Mouse (Mus musculus): Measurements from ENCODE around the gene Ntrk2.

Gene Ntrk2

GRCm38 (mm10) chr13:59030574-59030973 is 224.2 kb downstream of the Ntrk2 start:
- no peak for DNase-seq (ENCODE audit: low read depth, low spot score)

GRCm38 (mm10) chr13:59040156-59040915 is 234.0 kb downstream of the Ntrk2 start:
- no peak for DNase-seq (ENCODE audit: low read depth, low spot score)

- DNase-seq (ENCODE audit: low read depth, low spot score), result no peak
Observed at GRCm38 (mm10) chr13:59041013-59041764, 234.8 kb downstream of the Ntrk2 start.

- DNase-seq (ENCODE audit: low read depth, low spot score), result no peak
Observed at GRCm38 (mm10) chr13:59052188-59052587, 245.8 kb downstream of the Ntrk2 start.

- DNase-seq (ENCODE audit: low read depth, low spot score), result peak; percentile 24
Observed at GRCm38 (mm10) chr13:59054331-59054730, 248.0 kb downstream of the Ntrk2 start.

- no peak for DNase-seq (ENCODE audit: low read depth, low spot score)
Observed at GRCm38 (mm10) chr13:59056859-59057258, 250.5 kb downstream of the Ntrk2 start.

GRCm38 (mm10) chr13:59057886-59058285 is 251.5 kb downstream of the Ntrk2 start:
- DNase-seq (ENCODE audit: low read depth, low spot score), result no peak

GRCm38 (mm10) chr13:59059118-59059517 is 252.7 kb downstream of the Ntrk2 start:
- peak; percentile 38 for DNase-seq (ENCODE audit: low read depth, low spot score)

- DNase-seq (ENCODE audit: low read depth, low spot score), result no peak
Observed at GRCm38 (mm10) chr13:59065677-59066076, 259.3 kb downstream of the Ntrk2 start.

- peak; percentile 40 for DNase-seq (ENCODE audit: low read depth, low spot score)
Observed at GRCm38 (mm10) chr13:59073635-59074256, 267.4 kb downstream of the Ntrk2 start.

- DNase-seq (ENCODE audit: low read depth, low spot score), result no peak
Observed at GRCm38 (mm10) chr13:59076489-59076888, 270.1 kb downstream of the Ntrk2 start.

- DNase-seq (ENCODE audit: low read depth, low spot score), result no peak
Observed at GRCm38 (mm10) chr13:59079761-59080461, 273.5 kb downstream of the Ntrk2 start.

- no peak for DNase-seq (ENCODE audit: low read depth, low spot score)
Observed at GRCm38 (mm10) chr13:59080468-59080867, 274.1 kb downstream of the Ntrk2 start.

GRCm38 (mm10) chr13:59089016-59089415 is 282.6 kb downstream of the Ntrk2 start:
- DNase-seq (ENCODE audit: low read depth, low spot score), result no peak

GRCm38 (mm10) chr13:59091138-59091971 is 285.0 kb downstream of the Ntrk2 start:
- DNase-seq (ENCODE audit: low read depth, low spot score), result no peak

GRCm38 (mm10) chr13:59092045-59092857 is 285.9 kb downstream of the Ntrk2 start:
- no peak for DNase-seq (ENCODE audit: low read depth, low spot score)

GRCm38 (mm10) chr13:59092858-59093154 is 286.4 kb downstream of the Ntrk2 start:
- no peak for DNase-seq (ENCODE audit: low read depth, low spot score)

GRCm38 (mm10) chr13:59094722-59095121 is 288.4 kb downstream of the Ntrk2 start:
- DNase-seq (ENCODE audit: low read depth, low spot score), result no peak

GRCm38 (mm10) chr13:59095811-59096391 is 289.5 kb downstream of the Ntrk2 start:
- DNase-seq (ENCODE audit: low read depth, low spot score), result no peak

- no peak for DNase-seq (ENCODE audit: low read depth, low spot score)
Observed at GRCm38 (mm10) chr13:59100086-59100485, 293.7 kb downstream of the Ntrk2 start.

Data from WW6 (cell line).